Mouse (Mus musculus) small intestine, adult 2 months (tissue): ENCODE results near the gene Itpkb.

ENCODE experiments used
- CTCF ChIP-seq: fragments of 200-500 bp; IDR thresholded peaks from 2 replicates; pipeline ENCODE4 v1.5.1; 2012; ENCODE audit warnings: low read depth, mild to moderate bottlenecking, control low read depth, inconsistent platforms, low read length, moderate library complexity, mixed read lengths; ENCODE audit not compliant: insufficient replicate concordance, insufficient read length; ENCODE audit errors: extremely low read depth
- POLR2A ChIP-seq: fragments of 200-500 bp; IDR thresholded peaks from 2 replicates; pipeline ENCODE4 v1.6.1; 2012; ENCODE audit warnings: low read depth, mild to moderate bottlenecking, control low read depth, inconsistent platforms, low read length, moderate library complexity

- TF ChIP-seq CTCF (no peak), POLR2A (no peak)
Measured at GRCm38 (mm10) chr1:180312792-180313311, 17.4 kb upstream of the Itpkb start.
